In the genomic region with DNA sequence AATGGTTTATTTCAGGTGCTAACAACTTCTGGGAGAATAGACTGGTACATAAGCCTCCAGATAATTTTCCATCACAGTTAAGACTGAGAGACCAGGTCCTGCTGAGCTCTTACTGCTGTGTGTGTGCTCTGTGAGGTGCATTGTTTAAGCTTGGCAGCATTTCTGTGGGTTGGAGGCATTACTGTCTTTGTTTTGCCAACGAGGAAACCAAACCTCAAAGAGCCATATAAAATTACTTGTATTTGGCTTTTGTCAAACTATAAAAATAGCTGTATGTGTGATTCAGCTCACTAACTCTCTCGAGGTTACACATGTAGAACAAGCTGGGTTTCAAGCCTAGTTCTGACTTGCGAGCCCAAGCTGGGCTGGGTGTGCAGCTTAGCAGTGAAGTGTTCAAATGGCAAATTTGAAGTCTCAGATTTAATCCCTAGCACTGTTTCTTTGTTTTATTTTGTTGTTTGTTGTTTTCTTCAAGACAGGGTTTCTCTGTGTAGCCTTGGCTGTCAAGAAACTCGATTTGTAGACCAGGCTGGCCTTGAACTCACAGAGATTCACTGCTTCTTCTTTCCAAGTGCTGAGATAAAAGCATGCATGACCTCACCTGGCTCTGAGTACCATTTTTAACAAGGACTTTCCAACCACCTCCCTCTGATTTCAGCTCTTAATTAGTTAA, we compare ENCODE assay signal across 24 mouse cellular contexts. TPM values are rescaled to one million over a fixed set of nuclear protein-coding genes. Genes with fewer than 3 reads are reported as not detected.
DNase-seq lines count a peak whose midpoint lies in the region; ATAC-seq and TF ChIP-seq lines count a peak whose summit lies in the region.
"Had no signal": no experiment of that assay in that cellular context is flagged by ENCODE, and none has a peak within 500 bp of the region (broad histone marks: within the 10 kb centered on the region; RNA-seq: fewer than 3 reads in every experiment).

No protein-coding gene starts in this region.

- peak overlapping the region; percentile 30; the same call in 1 of the 2 replicates for H3K27ac ChIP-seq in hindbrain, embryonic 13.5 days
- H3K27ac ChIP-seq in hindbrain, embryonic 11.5 days (ENCODE audit: low read depth, low read length), result no peak overlapping the region
- H3K27ac ChIP-seq in forebrain, embryonic 11.5 days (ENCODE audit: low read depth, low read length), result no peak overlapping the region
- H3K27ac ChIP-seq: forebrain, embryonic 10.5 days; liver, embryonic 15.5 days; macrophage; midbrain, embryonic 10.5 days; stomach, embryonic 15.5 days had no signal

- TF ChIP-seq POLR2A in myocyte (IDR thresholded peaks at IDR 0.05; ENCODE audit: insufficient read length, low read depth), result no peak

- no peak overlapping the region for H3K4me2 ChIP-seq in hindbrain, embryonic 13.5 days
- no peak overlapping the region for H3K4me2 ChIP-seq in hindbrain, embryonic 11.5 days (replicated peaks; ENCODE audit: low read depth, low read length)
- peak overlapping the region; percentile 54 for H3K4me2 ChIP-seq in myocyte (ENCODE audit: low read depth)
- H3K4me2 ChIP-seq in forebrain, embryonic 11.5 days (ENCODE audit: low read depth, low read length, severe bottlenecking), result no peak overlapping the region
- H3K4me2 ChIP-seq: heart, embryonic 12.5 days; liver, embryonic 15.5 days; stomach, embryonic 15.5 days had no signal

- peaks cover 42% of the 10 kb centered on the region for H3K36me3 ChIP-seq in hindbrain, embryonic 13.5 days
- 0 out of 2 replicates have a peak, but pooled peaks cover 2% of the 10 kb centered on the region for H3K36me3 ChIP-seq in hindbrain, embryonic 11.5 days (ENCODE audit: control insufficient read depth, insufficient read depth, low read length)
- peaks cover 56% of the 10 kb centered on the region for H3K36me3 ChIP-seq in myocyte (ENCODE audit: control insufficient read depth, insufficient read depth)
- H3K36me3 ChIP-seq in forebrain, embryonic 11.5 days (ENCODE audit: control insufficient read depth, insufficient read depth, low read length), result peaks cover 6% of the 10 kb centered on the region

- H3K79me2 ChIP-seq in myocyte (ENCODE audit: control insufficient read depth, insufficient read depth), result peaks cover 10% of the 10 kb centered on the region

- H3K27me3 ChIP-seq in hindbrain, embryonic 13.5 days, result no peaks in the 10 kb centered on the region
- H3K27me3 ChIP-seq in hindbrain, embryonic 11.5 days (ENCODE audit: control insufficient read depth, insufficient read depth, low read length), result no peaks in the 10 kb centered on the region
- no peaks in the 10 kb centered on the region for H3K27me3 ChIP-seq in myocyte (ENCODE audit: control insufficient read depth, insufficient read depth, insufficient read length)
- H3K27me3 ChIP-seq in forebrain, embryonic 11.5 days (ENCODE audit: control insufficient read depth, insufficient read depth, low read length), result no peaks in the 10 kb centered on the region
- H3K27me3 ChIP-seq: heart, embryonic 12.5 days; liver, embryonic 15.5 days; stomach, embryonic 15.5 days had no signal

- H3K9me3 ChIP-seq in hindbrain, embryonic 13.5 days, result no peaks in the 10 kb centered on the region
- no peaks in the 10 kb centered on the region for H3K9me3 ChIP-seq in hindbrain, embryonic 11.5 days (ENCODE audit: control insufficient read depth, low read length)
- H3K9me3 ChIP-seq in forebrain, embryonic 11.5 days (ENCODE audit: control insufficient read depth, low read length), result no peaks in the 10 kb centered on the region
- H3K9me3 ChIP-seq: forebrain, embryonic 10.5 days; liver, embryonic 15.5 days; midbrain, embryonic 10.5 days; stomach, embryonic 15.5 days had no signal

- WGBS in hindbrain, embryonic 13.5 days, result 83% methylated on average over 4 of the region's 4 CpGs
- WGBS in hindbrain, embryonic 11.5 days, result 92% methylated on average over 4 of the region's 4 CpGs
- 89% methylated on average over 4 of the region's 4 CpGs for WGBS in forebrain, embryonic 11.5 days

- H3K9ac ChIP-seq in hindbrain, embryonic 13.5 days, result no peak overlapping the region
- no peak overlapping the region for H3K9ac ChIP-seq in hindbrain, embryonic 11.5 days (ENCODE audit: low read depth, low read length)
- H3K9ac ChIP-seq in forebrain, embryonic 11.5 days (ENCODE audit: low read length), result no peak overlapping the region
- H3K9ac ChIP-seq: heart, embryonic 12.5 days; liver, embryonic 15.5 days; stomach, embryonic 15.5 days had no signal

- DNase-seq in hindbrain, embryonic 11.5 days (ENCODE audit: low spot score), result no peak
- peak; percentile 42 for DNase-seq in Muller cell, postnatal 12 days (ENCODE audit: inconsistent ontology term)
- peak; percentile 47 for DNase-seq in brain, adult 2 months (ENCODE audit: low read depth, low spot score)
- no peak for DNase-seq in forebrain, embryonic 11.5 days (ENCODE audit: low spot score)
- DNase-seq in frontal cortex, postnatal 25 days (ENCODE audit: low spot score in 2 of 2), result no peak
- DNase-seq: cerebellum, adult 2 months; heart, adult 11 months; heart, postnatal 14 days; kidney, adult 8-10 months; kidney, postnatal 25 days; layer of hippocampus, adult 9-11 months; thymus, adult 18-20 months had no signal

- no peak overlapping the region for H3ac ChIP-seq in myocyte (ENCODE audit: control insufficient read depth, insufficient read length)

- no peak overlapping the region for H3K4me3 ChIP-seq in hindbrain, embryonic 13.5 days
- no peak overlapping the region for H3K4me3 ChIP-seq in hindbrain, embryonic 11.5 days (ENCODE audit: low read depth, low read length)
- no peak overlapping the region for H3K4me3 ChIP-seq in myocyte
- no peak overlapping the region for H3K4me3 ChIP-seq in forebrain, embryonic 11.5 days (ENCODE audit: low read depth, low read length)
- H3K4me3 ChIP-seq: forebrain, embryonic 10.5 days; heart, embryonic 12.5 days; liver, embryonic 15.5 days; midbrain, embryonic 10.5 days; stomach, embryonic 15.5 days had no signal

- no peak for ATAC-seq in hindbrain, embryonic 13.5 days (ENCODE audit: low FRiP score)
- no peak for ATAC-seq in hindbrain, embryonic 11.5 days (ENCODE audit: low FRiP score)
- ATAC-seq in forebrain, embryonic 11.5 days (replicated peaks; ENCODE audit: low FRiP score), result no peak
- ATAC-seq: activated CD4-positive, CD25-positive, alpha-beta regulatory T cell, adult 4 months; inflammation-experienced regulatory T-cells, adult 6 months had no signal

- H3K4me1 ChIP-seq in hindbrain, embryonic 13.5 days (replicated peaks), result peaks cover 53% of the 10 kb centered on the region
- H3K4me1 ChIP-seq in hindbrain, embryonic 11.5 days (replicated peaks; ENCODE audit: control insufficient read depth, insufficient read depth, low read length), result peaks cover 14% of the 10 kb centered on the region
- H3K4me1 ChIP-seq in forebrain, embryonic 11.5 days (replicated peaks; ENCODE audit: control insufficient read depth, insufficient read depth, low read length), result peaks cover 11% of the 10 kb centered on the region
- H3K4me1 ChIP-seq: liver, embryonic 15.5 days; stomach, embryonic 15.5 days had no signal

TF ChIP-seq in myocyte, 11 proteins besides CTCF, POLR2A, EP300 and RAD21:
- TF ChIP-seq E2F4 (IDR thresholded peaks at IDR 0.05; ENCODE audit: insufficient read depth) (no peak), MYOD1 (IDR thresholded peaks at IDR 0.05; ENCODE audit: control insufficient read depth in 1 of 3, insufficient read length in 2 of 3, low read depth in 2 of 3) (no peak), TCF3 (IDR thresholded peaks at IDR 0.05; ENCODE audit: insufficient read length, low read depth) (no peak), SRF (IDR thresholded peaks at IDR 0.05; ENCODE audit: control insufficient read depth, insufficient read length, low read depth) (no peak), MAX (IDR thresholded peaks at IDR 0.05; ENCODE audit: low read depth) (no peak), MYOG (IDR thresholded peaks at IDR 0.05; ENCODE audit: control insufficient read depth in 1 of 3, insufficient read depth in 1 of 3, insufficient read length in 2 of 3, low read depth in 2 of 3) (no peak), USF1 (IDR thresholded peaks at IDR 0.05; ENCODE audit: low read depth) (no peak), REST (IDR thresholded peaks at IDR 0.05; ENCODE audit: insufficient read depth, insufficient read length) (no peak), CEBPB (IDR thresholded peaks at IDR 0.05; ENCODE audit: insufficient read depth, poor library complexity, severe bottlenecking) (no peak), POLR2AphosphoS2 (IDR thresholded peaks at IDR 0.05; ENCODE audit: insufficient read length, low read depth) (no peak)

RNA-seq across cellular contexts. Expression of a gene that starts 17.6 kb away (rescaled TPM):
- 0.23 and 0.34 TPM in 2 replicates for polyA plus RNA-seq in hindbrain, embryonic 13.5 days (2015; fragmentation: Nextera tagmentation; extraction: Ambion mirVana)
- polyA plus RNA-seq in hindbrain, embryonic 11.5 days (2014; fragmentation: Nextera tagmentation; extraction: Ambion mirVana), result 0.11 and 0.34 TPM in 2 replicates
- polyA plus RNA-seq in myocyte (2012; fragmentation: generic; extraction: Trizol), result 0.05 TPM
- not detected in 2 replicates for polyA plus RNA-seq in forebrain, embryonic 11.5 days (2014; fragmentation: Nextera tagmentation; extraction: Ambion mirVana)
- polyA plus RNA-seq: activated CD4-positive, CD25-positive, alpha-beta regulatory T cell, adult 4 months; embryonic facial prominence, embryonic 11.5 days; inflammation-experienced regulatory T-cells, adult 6 months; urinary bladder, adult 2 months had no signal

RNA-seq across cellular contexts. Expression of a gene that starts 20.3 kb away (rescaled TPM):
- 219 and 222 TPM in 2 replicates for polyA plus RNA-seq in hindbrain, embryonic 13.5 days (2015; fragmentation: Nextera tagmentation; extraction: Ambion mirVana)
- 310 and 313 TPM in 2 replicates for polyA plus RNA-seq in hindbrain, embryonic 11.5 days (2014; fragmentation: Nextera tagmentation; extraction: Ambion mirVana)
- polyA plus RNA-seq in myocyte (2012; fragmentation: generic; extraction: Trizol), result 172 TPM
- polyA plus RNA-seq in forebrain, embryonic 11.5 days (2014; fragmentation: Nextera tagmentation; extraction: Ambion mirVana), result 265 TPM in 2 replicates

RNA-seq across cellular contexts. Expression of a gene that starts 34.6 kb away (rescaled TPM):
- polyA plus RNA-seq in hindbrain, embryonic 13.5 days (2015; fragmentation: Nextera tagmentation; extraction: Ambion mirVana), result 1.1 and 1.4 TPM in 2 replicates
- 4.7 and 5.0 TPM in 2 replicates for polyA plus RNA-seq in hindbrain, embryonic 11.5 days (2014; fragmentation: Nextera tagmentation; extraction: Ambion mirVana)
- 0.42 TPM for polyA plus RNA-seq in myocyte (2012; fragmentation: generic; extraction: Trizol)
- 6.6 and 7.6 TPM in 2 replicates for polyA plus RNA-seq in forebrain, embryonic 11.5 days (2014; fragmentation: Nextera tagmentation; extraction: Ambion mirVana)

RNA-seq across cellular contexts. Expression of a gene that starts 47.1 kb away (rescaled TPM):
- 18.6 and 19.9 TPM in 2 replicates for polyA plus RNA-seq in hindbrain, embryonic 13.5 days (2015; fragmentation: Nextera tagmentation; extraction: Ambion mirVana)
- polyA plus RNA-seq in hindbrain, embryonic 11.5 days (2014; fragmentation: Nextera tagmentation; extraction: Ambion mirVana), result 19.7 and 22.2 TPM in 2 replicates
- 35.6 TPM for polyA plus RNA-seq in myocyte (2012; fragmentation: generic; extraction: Trizol)
- 27.4 and 27.8 TPM in 2 replicates for polyA plus RNA-seq in forebrain, embryonic 11.5 days (2014; fragmentation: Nextera tagmentation; extraction: Ambion mirVana)
- polyA plus RNA-seq: activated CD4-positive, CD25-positive, alpha-beta regulatory T cell, adult 4 months; inflammation-experienced regulatory T-cells, adult 6 months had no signal

RNA-seq across cellular contexts. Expression of a gene that starts 52.6 kb away (rescaled TPM):
- 901 and 926 TPM in 2 replicates for polyA plus RNA-seq in hindbrain, embryonic 13.5 days (2015; fragmentation: Nextera tagmentation; extraction: Ambion mirVana)
- 1,309 and 1,311 TPM in 2 replicates for polyA plus RNA-seq in hindbrain, embryonic 11.5 days (2014; fragmentation: Nextera tagmentation; extraction: Ambion mirVana)
- polyA plus RNA-seq in myocyte (2012; fragmentation: generic; extraction: Trizol), result 285 TPM
- polyA plus RNA-seq in forebrain, embryonic 11.5 days (2014; fragmentation: Nextera tagmentation; extraction: Ambion mirVana), result 1,395 and 1,473 TPM in 2 replicates

Comparison
In these comparisons a context has a peak if more than half of its experiments do, and no peak if none do; other contexts are left out.
1. DNase-seq: peak in Muller cell, postnatal 12 days (single experiment) and brain, adult 2 months (single experiment); none in hindbrain, embryonic 11.5 days (single experiment), forebrain, embryonic 11.5 days (single experiment) and frontal cortex, postnatal 25 days (0 of 2).